Mouse (Mus musculus) forebrain, embryonic 15.5 days (tissue): Measurements from ENCODE around the gene Cotl1. TPM values are rescaled to one million over a fixed set of nuclear protein-coding genes. Genes with fewer than 3 reads are reported as not detected.

Source experiments
- polyA plus RNA-seq: library from polyadenylated mRNA; unstranded; fragments of >200 nt; fragmentation: Nextera tagmentation; extraction: Ambion mirVana; gene quantifications from 2 replicates; pipeline ENCODE4 v1.2.1, GENCODE M21; 2015

Gene Cotl1
- polyA plus RNA-seq, 1 experiment from 2014 or later: 138 TPM

Other genes with a start within 250 kb of the Cotl1 start
- 17.6 and 18.8 TPM in 2 replicates for gene Taf1c, start 235.3 kb downstream of the Cotl1 start, polyA plus RNA-seq
- not detected in 2 replicates for gene Adad2, start 227.8 kb downstream of the Cotl1 start, polyA plus RNA-seq
- 0.09 and 0.28 TPM in 2 replicates for gene Kcng4, start 204.9 kb downstream of the Cotl1 start, polyA plus RNA-seq
- gene Wfdc1, start 174.2 kb downstream of the Cotl1 start, polyA plus RNA-seq: 2.4 and 2.9 TPM in 2 replicates
- gene Atp2c2, start 140.5 kb downstream of the Cotl1 start, polyA plus RNA-seq: 0.09 TPM in 1 of 2 replicates, not detected in the other
- gene Tldc1, start 62.1 kb downstream of the Cotl1 start, polyA plus RNA-seq: 14.5 and 14.9 TPM in 2 replicates
- gene Klhl36, start 21.7 kb upstream of the Cotl1 start, polyA plus RNA-seq: 15.3 and 15.4 TPM in 2 replicates
- 143 and 149 TPM in 2 replicates for gene Usp10, start 69.8 kb upstream of the Cotl1 start, polyA plus RNA-seq
- not detected in 2 replicates for gene Gm20388, start 70.3 kb upstream of the Cotl1 start, polyA plus RNA-seq
- gene Crispld2, start 151.9 kb upstream of the Cotl1 start, polyA plus RNA-seq: 1.1 and 1.2 TPM in 2 replicates